Mouse (Mus musculus): ENCODE results near the gene Smarcd1. TPM values are rescaled to one million over a fixed set of nuclear protein-coding genes. Genes with fewer than 3 reads are reported as not detected.

Gene Smarcd1
- polyA plus RNA-seq (2015; fragmentation: Nextera tagmentation; extraction: Ambion mirVana) = 31.1 and 34.5 TPM in 2 replicates

GRCm38 (mm10) chr15:99701999-99702900 lies at the start of gene Smarcd1:
Smarcd1 (plus strand) TSS chr15:99702129.
- H3K4me2 ChIP-seq (ENCODE audit: low read depth, low read length) = peak within 1 kb of the TSS; percentile 62
- peak within 1 kb of the TSS; percentile 86 for H3K4me3 ChIP-seq (ENCODE audit: low read length)
- peaks cover 24% of the 10 kb centered on the region for H3K4me1 ChIP-seq (replicated peaks; ENCODE audit: control insufficient read depth, insufficient read depth, low read length)
- no peaks in the 10 kb centered on the region for H3K9me3 ChIP-seq (ENCODE audit: control insufficient read depth, low read length)
- H3K27ac ChIP-seq (ENCODE audit: low read length) = peak within 1 kb of the TSS; percentile 97
- H3K36me3 ChIP-seq (ENCODE audit: control insufficient read depth, insufficient read depth, low read length) = peaks cover 16% of the 10 kb centered on the region
- peak within 1 kb of the TSS; percentile 98 for H3K9ac ChIP-seq (ENCODE audit: low read length)
- WGBS = under 1% methylated on average over 70 of the region's 71 CpGs
- ATAC-seq (ENCODE audit: low read depth) = peak; percentile 96
- no peaks in the 10 kb centered on the region; the same call in 1 of the 2 replicates for H3K27me3 ChIP-seq (ENCODE audit: control insufficient read depth, insufficient read depth, low read depth, low read length)

- Histone ChIP-seq H3K27ac (ENCODE audit: low read length) (no peak overlapping the region), H3K4me2 (ENCODE audit: low read depth, low read length) (peak overlapping the region; percentile 50), H3K36me3 (ENCODE audit: control insufficient read depth, insufficient read depth, low read length) (no peaks in the 10 kb centered on the region), H3K9ac (ENCODE audit: low read length) (no peak overlapping the region), H3K27me3 (ENCODE audit: control insufficient read depth, insufficient read depth, low read depth, low read length) (peaks cover 20% of the 10 kb centered on the region; the same call in 1 of the 2 replicates), H3K4me3 (ENCODE audit: low read length) (peak overlapping the region; percentile 31), H3K4me1 (replicated peaks; ENCODE audit: control insufficient read depth, insufficient read depth, low read length) (peaks cover 29% of the 10 kb centered on the region), H3K9me3 (ENCODE audit: control insufficient read depth, low read length) (no peaks in the 10 kb centered on the region)
- 11% methylated on average over 8 of the region's 8 CpGs for whole genome bisulfite sequencing
- no peak for ATAC-seq (ENCODE audit: low read depth)
These were observed 48.6 kb upstream of the Smarcd1 start for GRCm38 (mm10) chr15:99653291-99653690.

- H3K4me3 ChIP-seq (ENCODE audit: low read length) = peak overlapping the region; percentile 31
- peaks cover 20% of the 10 kb centered on the region; the same call in 1 of the 2 replicates for H3K27me3 ChIP-seq (ENCODE audit: control insufficient read depth, insufficient read depth, low read depth, low read length)
- H3K9me3 ChIP-seq (ENCODE audit: control insufficient read depth, low read length) = no peaks in the 10 kb centered on the region
- no peak overlapping the region for H3K27ac ChIP-seq (ENCODE audit: low read length)
- peaks cover 25% of the 10 kb centered on the region for H3K4me1 ChIP-seq (replicated peaks; ENCODE audit: control insufficient read depth, insufficient read depth, low read length)
- H3K36me3 ChIP-seq (ENCODE audit: control insufficient read depth, insufficient read depth, low read length) = no peaks in the 10 kb centered on the region
- peak overlapping the region; percentile 12; the same call in 1 of the 2 replicates for H3K9ac ChIP-seq (ENCODE audit: low read length)
- ATAC-seq (ENCODE audit: low read depth) = no peak
- 6% methylated on average over 21 of the region's 21 CpGs for WGBS
- H3K4me2 ChIP-seq (ENCODE audit: low read depth, low read length) = peak overlapping the region; percentile 50
These were observed 48.1 kb upstream of the Smarcd1 start for GRCm38 (mm10) chr15:99653876-99654275.

- no peak overlapping the region for H3K4me2 ChIP-seq (ENCODE audit: low read depth, low read length)
- H3K4me3 ChIP-seq (ENCODE audit: low read length) = no peak overlapping the region
- no peak overlapping the region for H3K27ac ChIP-seq (ENCODE audit: low read length)
- H3K4me1 ChIP-seq (replicated peaks; ENCODE audit: control insufficient read depth, insufficient read depth, low read length) = peaks cover 6% of the 10 kb centered on the region; the same call in 1 of the 2 replicates
- WGBS = 35% methylated on average over 9 of the region's 9 CpGs
- no peaks in the 10 kb centered on the region for H3K9me3 ChIP-seq (ENCODE audit: control insufficient read depth, low read length)
- no peak for ATAC-seq (ENCODE audit: low read depth)
- H3K9ac ChIP-seq (ENCODE audit: low read length) = no peak overlapping the region
- no peaks in the 10 kb centered on the region for H3K36me3 ChIP-seq (ENCODE audit: control insufficient read depth, insufficient read depth, low read length)
- peaks cover 20% of the 10 kb centered on the region; the same call in 1 of the 2 replicates for H3K27me3 ChIP-seq (ENCODE audit: control insufficient read depth, insufficient read depth, low read depth, low read length)
These were observed 46.0 kb upstream of the Smarcd1 start for GRCm38 (mm10) chr15:99655956-99656355.

- Histone ChIP-seq H3K4me1 (replicated peaks; ENCODE audit: control insufficient read depth, insufficient read depth, low read length) (peaks cover 3% of the 10 kb centered on the region; the same call in 1 of the 2 replicates), H3K9me3 (ENCODE audit: control insufficient read depth, low read length) (no peaks in the 10 kb centered on the region), H3K4me2 (ENCODE audit: low read depth, low read length) (no peak overlapping the region), H3K9ac (ENCODE audit: low read length) (no peak overlapping the region), H3K27ac (ENCODE audit: low read length) (no peak overlapping the region), H3K4me3 (ENCODE audit: low read length) (no peak overlapping the region), H3K36me3 (ENCODE audit: control insufficient read depth, insufficient read depth, low read length) (no peaks in the 10 kb centered on the region), H3K27me3 (ENCODE audit: control insufficient read depth, insufficient read depth, low read depth, low read length) (peaks cover 20% of the 10 kb centered on the region; the same call in 1 of the 2 replicates)
- WGBS = 43% methylated on average over 2 of the region's 2 CpGs
- no peak for ATAC-seq (ENCODE audit: low read depth)
These were observed 43.5 kb upstream of the Smarcd1 start for GRCm38 (mm10) chr15:99658437-99658836.

GRCm38 (mm10) chr15:99661121-99661830 lies 40.7 kb upstream of the Smarcd1 start:
- Histone ChIP-seq H3K36me3 (ENCODE audit: control insufficient read depth, insufficient read depth, low read length) (no peaks in the 10 kb centered on the region), H3K4me2 (ENCODE audit: low read depth, low read length) (no peak overlapping the region), H3K4me1 (replicated peaks; ENCODE audit: control insufficient read depth, insufficient read depth, low read length) (peaks cover 14% of the 10 kb centered on the region), H3K9me3 (ENCODE audit: control insufficient read depth, low read length) (no peaks in the 10 kb centered on the region), H3K27ac (ENCODE audit: low read length) (no peak overlapping the region), H3K27me3 (ENCODE audit: control insufficient read depth, insufficient read depth, low read depth, low read length) (peaks cover 17% of the 10 kb centered on the region), H3K4me3 (ENCODE audit: low read length) (no peak overlapping the region), H3K9ac (ENCODE audit: low read length) (no peak overlapping the region)
- ATAC-seq (ENCODE audit: low read depth) = no peak
- 92% methylated on average over 15 of the region's 15 CpGs for WGBS

GRCm38 (mm10) chr15:99662371-99662770 lies 39.6 kb upstream of the Smarcd1 start:
- Histone ChIP-seq H3K4me1 (replicated peaks; ENCODE audit: control insufficient read depth, insufficient read depth, low read length) (peaks cover 14% of the 10 kb centered on the region), H3K4me2 (ENCODE audit: low read depth, low read length) (no peak overlapping the region), H3K36me3 (ENCODE audit: control insufficient read depth, insufficient read depth, low read length) (no peaks in the 10 kb centered on the region), H3K27me3 (ENCODE audit: control insufficient read depth, insufficient read depth, low read depth, low read length) (peaks cover 19% of the 10 kb centered on the region), H3K27ac (ENCODE audit: low read length) (no peak overlapping the region), H3K9ac (ENCODE audit: low read length) (no peak overlapping the region), H3K4me3 (ENCODE audit: low read length) (no peak overlapping the region), H3K9me3 (ENCODE audit: control insufficient read depth, low read length) (no peaks in the 10 kb centered on the region)
- no peak for ATAC-seq (ENCODE audit: low read depth)
- WGBS = 50% methylated on average over 7 of the region's 7 CpGs

- Histone ChIP-seq H3K4me2 (ENCODE audit: low read depth, low read length) (peak overlapping the region; percentile 96), H3K9ac (ENCODE audit: low read length) (peak overlapping the region; percentile 64)
These were observed 37.8 kb upstream of the Smarcd1 start for GRCm38 (mm10) chr15:99663964-99664599.

More at GRCm38 (mm10) chr15:99663964-99664599, 37.8 kb upstream of the Smarcd1 start:
- Histone ChIP-seq H3K4me3 (ENCODE audit: low read length) (peak overlapping the region; percentile 51), H3K36me3 (ENCODE audit: control insufficient read depth, insufficient read depth, low read length) (no peaks in the 10 kb centered on the region), H3K4me1 (replicated peaks; ENCODE audit: control insufficient read depth, insufficient read depth, low read length) (peaks cover 17% of the 10 kb centered on the region), H3K9me3 (ENCODE audit: control insufficient read depth, low read length) (no peaks in the 10 kb centered on the region), H3K27ac (ENCODE audit: low read length) (no peak overlapping the region), H3K27me3 (ENCODE audit: control insufficient read depth, insufficient read depth, low read depth, low read length) (peaks cover 20% of the 10 kb centered on the region)
- no peak for ATAC-seq (ENCODE audit: low read depth)
- whole genome bisulfite sequencing = 4% methylated on average over 17 of the region's 17 CpGs
